Mouse (Mus musculus): ENCODE measurements around the gene Adam21. TPM values are rescaled to one million over a fixed set of nuclear protein-coding genes. Genes with fewer than 3 reads are reported as not detected.
"Not testable (repeated sequence)": the region's sequence is repeated elsewhere in the genome, so short reads cannot be mapped to it uniquely, and the experiment has no call there.

Gene Adam21
- total RNA-seq (2021): under 1 TPM; 0.08 to 0.11 TPM
- long read RNA-seq, experiment 1: 0 reads
- long read RNA-seq, experiment 2: 0 reads

DNA sequence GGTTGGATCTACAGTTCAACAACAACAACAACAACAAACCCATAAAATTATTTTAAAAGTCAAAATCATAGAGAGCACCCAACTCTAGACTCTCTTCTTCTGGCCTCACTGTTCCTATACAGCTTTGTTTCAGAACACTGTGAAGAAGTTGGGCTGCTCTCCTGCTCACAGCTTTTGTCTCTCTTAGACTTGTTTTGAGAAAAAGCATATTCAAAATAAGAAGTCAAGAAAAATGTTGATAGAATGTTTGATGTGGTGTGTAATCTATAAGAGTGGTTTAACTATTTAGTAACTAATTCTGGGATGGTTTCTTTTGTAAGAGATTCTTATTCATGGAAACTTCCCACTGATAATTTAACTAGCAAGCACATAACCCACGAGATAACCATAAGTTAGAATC is at the start of gene Adam21:
Gene Adam21, minus strand, starts transcription at position 101 of the 400 bp plus-strand sequence.
- no peak for DNase-seq (ENCODE audit: low spot score in 2 of 2)

GRCm38 (mm10) chr12:81616980-81617379 is 48.7 kb upstream of the Adam21 start:
- DNase-seq (ENCODE audit: low spot score in 2 of 2): no peak

- DNase-seq (ENCODE audit: low spot score in 2 of 2): no peak
Observed at GRCm38 (mm10) chr12:81615807-81616206, 47.5 kb upstream of the Adam21 start.

DNA sequence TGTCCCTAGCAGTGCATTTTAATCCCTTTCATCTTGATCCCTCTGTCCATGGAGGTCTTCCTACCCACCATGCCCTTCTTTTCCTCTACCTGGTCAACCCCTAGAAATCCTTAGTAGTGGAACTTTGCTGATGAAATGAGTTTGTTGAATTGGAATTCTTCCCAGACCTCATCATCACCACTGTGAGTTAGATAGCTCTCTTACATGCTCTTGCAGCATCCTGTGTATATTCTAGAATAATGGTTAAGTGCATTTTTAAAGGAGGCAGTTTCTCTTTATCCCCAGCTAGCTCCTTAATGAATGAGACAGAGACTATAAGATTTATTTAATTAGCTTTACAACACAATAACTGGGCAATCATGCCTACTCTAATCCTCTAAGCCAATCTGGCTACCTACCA is 41.2 kb upstream of the Adam21 start:
- DNase-seq (ENCODE audit: low spot score in 2 of 2): no peak

- no peak for DNase-seq (ENCODE audit: low spot score in 2 of 2)
Observed at GRCm38 (mm10) chr12:81604995-81605784, 36.9 kb upstream of the Adam21 start.

GRCm38 (mm10) chr12:81596547-81597262 is 28.4 kb upstream of the Adam21 start:
- DNase-seq (ENCODE audit: low spot score in 2 of 2): no peak

DNA sequence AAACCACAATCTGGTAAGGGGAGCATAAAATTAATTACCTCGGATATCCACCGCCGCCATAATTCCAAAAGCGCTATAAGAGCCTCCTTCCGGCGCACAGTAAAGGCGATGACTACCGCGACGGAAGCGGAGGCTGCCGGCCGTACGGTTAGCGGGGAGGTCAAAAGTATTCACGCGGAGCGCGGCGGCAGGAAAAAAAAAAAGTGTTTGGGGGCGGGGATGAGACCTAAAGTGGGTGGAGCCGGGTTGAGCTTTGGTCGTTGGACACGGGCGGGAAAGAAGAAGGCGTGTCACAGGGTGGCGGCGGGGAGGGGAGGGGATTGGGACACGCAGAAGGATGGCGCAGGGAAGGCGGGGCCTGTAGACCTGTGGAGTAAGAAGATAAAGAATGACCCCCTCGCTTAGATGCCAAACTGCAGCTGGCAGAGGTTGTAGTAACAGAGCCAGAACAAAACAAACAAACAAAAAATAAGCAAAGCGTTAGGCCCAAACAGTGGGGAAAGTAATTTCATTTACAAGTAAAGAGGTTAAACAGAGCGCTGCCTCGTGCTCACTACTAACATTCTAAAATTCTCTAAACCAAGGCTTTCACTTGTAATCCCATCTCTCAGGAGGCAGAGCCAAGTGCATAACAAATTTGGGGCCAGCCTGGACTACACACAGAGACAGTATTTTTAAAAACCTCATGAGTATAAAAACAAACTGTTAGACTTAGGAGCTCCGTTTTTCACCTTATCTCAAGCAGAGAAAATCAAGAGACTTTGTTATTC is 26.8 kb upstream of the Adam21 start, which contains the start of gene Med6:
Gene Med6, minus strand, starts transcription at position 107 of the 770 bp plus-strand sequence.
- DNase-seq (ENCODE audit: low spot score in 2 of 2): peak; percentile 72 to 87

GRCm38 (mm10) chr12:81567931-81568330 is 343 bp downstream of the Adam21 start:
- DNase-seq (ENCODE audit: low spot score in 2 of 2): no peak

- no peak for DNase-seq (ENCODE audit: low spot score in 2 of 2)
Observed at GRCm38 (mm10) chr12:81564173-81564572, 4.1 kb downstream of the Adam21 start.

- DNase-seq (ENCODE audit: low spot score in 2 of 2): no peak
Observed at GRCm38 (mm10) chr12:81549286-81549685, 19.0 kb downstream of the Adam21 start.

- no peak for DNase-seq (ENCODE audit: low spot score in 2 of 2)
Observed at GRCm38 (mm10) chr12:81547163-81547562, 21.1 kb downstream of the Adam21 start.

DNA sequence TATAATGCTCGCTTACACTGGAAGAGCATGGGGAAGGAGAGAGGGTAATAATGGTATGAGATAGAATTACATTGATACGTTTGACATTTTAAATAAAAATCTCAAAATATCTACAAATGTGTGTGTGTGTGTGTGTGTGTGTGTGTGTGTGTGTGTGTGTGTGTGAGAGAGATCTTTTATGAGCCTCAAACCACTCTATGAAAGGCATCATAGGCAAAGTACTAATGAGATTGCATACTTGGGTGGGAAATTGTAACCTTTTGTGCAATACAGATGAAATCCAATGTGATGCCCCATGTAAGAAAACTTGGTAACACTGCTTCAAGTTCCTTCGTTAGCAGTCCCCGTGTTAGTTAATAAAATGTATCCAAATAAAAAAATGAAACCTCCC is 35.2 kb downstream of the Adam21 start:
- DNase-seq (ENCODE audit: low spot score in 2 of 2): no peak

DNA sequence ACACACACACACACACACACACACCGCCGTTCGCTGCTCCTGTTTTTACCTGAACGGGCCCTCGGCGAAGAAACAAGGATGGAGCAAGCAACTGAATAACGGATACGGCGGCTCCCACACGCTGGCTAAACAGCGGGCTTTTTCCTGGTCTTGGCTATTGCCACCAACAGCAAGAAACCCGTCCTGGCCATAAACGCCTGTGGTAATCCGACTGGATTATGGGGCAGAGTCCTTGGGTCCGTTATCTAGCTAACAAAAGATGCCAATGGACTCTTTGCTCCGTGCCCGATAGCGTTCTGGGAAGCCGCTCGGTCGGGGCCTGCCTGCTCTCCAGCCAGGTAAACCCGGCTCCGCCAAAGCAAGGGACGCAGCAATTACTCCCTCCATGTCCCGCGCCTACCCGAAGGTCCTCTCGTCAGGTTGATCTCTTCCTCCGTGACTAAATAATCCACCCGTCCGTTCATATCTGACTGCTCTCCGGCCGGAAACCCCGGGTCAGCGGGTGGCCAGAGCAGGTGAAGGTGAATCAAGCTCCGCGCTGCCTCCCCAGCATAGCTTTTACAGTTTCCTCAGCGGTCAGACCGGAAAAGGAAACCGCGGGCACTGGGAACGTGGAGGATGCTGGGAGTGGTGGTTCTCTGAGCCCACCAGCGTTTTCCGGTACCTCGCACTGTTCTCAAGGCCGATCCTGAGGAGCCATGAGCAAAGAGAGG is 35.8 kb downstream of the Adam21 start, which contains the start of the genes Gm20498 and Synj2bp:
Gene Gm20498, minus strand, starts transcription at position 590 of the 713 bp plus-strand sequence.
Gene Synj2bp, minus strand, starts transcription at position 596 of the 713 bp plus-strand sequence.
- DNase-seq (ENCODE audit: low spot score in 2 of 2): peak; percentile 60 to 77

DNA sequence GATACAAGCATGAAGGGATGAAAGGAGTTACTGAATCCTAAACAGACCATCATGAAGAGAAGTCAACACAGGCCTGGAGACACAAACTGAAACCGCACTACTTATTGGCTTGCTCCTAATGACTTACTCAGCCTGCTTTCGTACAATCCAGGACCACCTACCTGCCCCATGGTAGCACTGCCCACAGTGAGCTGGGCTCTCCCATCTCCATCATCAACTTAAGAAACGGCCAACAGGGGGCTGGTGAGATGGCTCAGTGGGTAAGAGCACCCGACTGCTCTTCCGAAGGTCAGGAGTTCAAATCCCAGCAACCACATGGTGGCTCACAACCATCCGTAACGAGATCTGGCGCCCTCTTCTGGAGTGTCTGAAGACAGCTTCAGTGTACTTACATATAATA is 37.7 kb downstream of the Adam21 start:
- not testable (repeated sequence) for DNase-seq (ENCODE audit: low spot score in 2 of 2)

Other genes with a start within 250 kb of the Adam21 start
- gene Slc8a3, start 235.3 kb downstream of the Adam21 start, total RNA-seq (2021): 1 to 10 TPM; 2.2 to 3.1 TPM
- gene Gm4787, start 189.0 kb downstream of the Adam21 start, total RNA-seq (2021): 1 to 10 TPM; 1.1 to 1.5 TPM
- gene Adam4, start 146.5 kb downstream of the Adam21 start, total RNA-seq (2021): 1 to 10 TPM; 1.7 to 2.6 TPM
- 100 to 1,000 TPM in 1 of 2 experiments, 10 to 100 TPM in 1; 90.3 to 114 TPM for gene Cox16, start 83.3 kb downstream of the Adam21 start, total RNA-seq (2021)
- gene Gm20498, start 35.6 kb downstream of the Adam21 start, total RNA-seq (2021): 10 to 100 TPM; 25.6 to 29.4 TPM
- gene Synj2bp, start 35.6 kb downstream of the Adam21 start, total RNA-seq (2021): 10 to 100 TPM; 28.0 to 31.2 TPM
- 10 to 100 TPM; 33.0 to 37.3 TPM for gene Med6, start 26.5 kb upstream of the Adam21 start, total RNA-seq (2021)
- gene Ttc9, start 62.8 kb upstream of the Adam21 start, total RNA-seq (2021): 1 to 10 TPM; 5.4 to 8.0 TPM
- 1 to 10 TPM; 3.6 to 5.2 TPM for gene Map3k9, start 212.7 kb upstream of the Adam21 start, total RNA-seq (2021)